Mouse (Mus musculus): ENCODE data around the gene Otop2. TPM values are rescaled to one million over a fixed set of nuclear protein-coding genes. Genes with fewer than 3 reads are reported as not detected.
A peak's percentile ranks its signal among the peaks of the same experiment; 100 is the strongest.

The Otop2 gene
- total and polyA plus RNA-seq, 3 experiments, result not detected

DNA sequence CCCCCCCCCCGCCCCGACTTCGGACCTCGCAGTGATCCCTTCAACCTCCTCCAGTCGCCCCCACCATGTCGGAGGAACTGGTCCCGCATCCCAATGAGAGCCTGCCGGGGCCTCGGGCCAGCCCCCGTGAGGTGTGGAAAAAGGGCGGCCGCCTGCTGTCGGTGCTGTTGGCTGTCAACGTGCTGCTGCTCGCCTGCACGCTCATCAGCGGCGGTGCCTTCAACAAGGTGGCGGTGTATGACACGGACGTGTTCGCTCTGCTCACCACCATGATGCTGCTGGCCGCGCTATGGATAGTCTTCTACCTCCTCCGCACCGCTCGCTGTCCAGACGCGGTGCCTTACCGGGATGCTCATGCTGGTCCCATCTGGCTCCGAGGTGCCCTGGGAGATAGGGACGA, 16.4 kb downstream of the Otop2 start:
- H3K36me3 ChIP-seq (ENCODE audit: control insufficient read depth in 1 of 2, insufficient read depth in 2 of 2, low read length in 2 of 2), result no peaks in the 10 kb centered on the region
- H3K4me3 ChIP-seq (ENCODE audit: control insufficient read depth in 1 of 2, insufficient read depth in 1 of 2, low read depth in 2 of 2, low read length in 2 of 2), result no peak overlapping the region
- no peak overlapping the region for H3K27ac ChIP-seq (ENCODE audit: control insufficient read depth, low read depth, low read length)
- H3K27me3 ChIP-seq (ENCODE audit: control insufficient read depth in 1 of 2, insufficient read depth in 2 of 2, low read length in 2 of 2), result peaks cover 2 to 4% of the 10 kb centered on the region in 2 experiments; a peak in 3 of 4 replicates
- no peak overlapping the region for H3K9ac ChIP-seq (ENCODE audit: control insufficient read depth, low read depth, low read length, poor library complexity, severe bottlenecking)
- H3K4me1 ChIP-seq (ENCODE audit: control insufficient read depth in 1 of 2, insufficient read depth in 2 of 2, low read length in 2 of 2), result no peaks in the 10 kb centered on the region
- no peaks in the 10 kb centered on the region for H3K79me2 ChIP-seq (ENCODE audit: control insufficient read depth, insufficient read depth, low read length, poor library complexity)
- DNase-seq (ENCODE audit: low read depth, low spot score), result no peak
- no peaks in the 10 kb centered on the region for H3K9me3 ChIP-seq (replicated peaks; ENCODE audit: insufficient read depth, low read length)
- TF ChIP-seq CHD2 (IDR thresholded peaks at IDR 0.05; ENCODE audit: low read length) (no peak), ZC3H11A (IDR thresholded peaks at IDR 0.05; ENCODE audit: low read depth, low read length) (no peak), HCFC1 (IDR thresholded peaks at IDR 0.05; ENCODE audit: low read depth, low read length) (no peak), MYC (IDR thresholded peaks at IDR 0.05; ENCODE audit: low read depth, low read length) (no peak), SIN3A (IDR thresholded peaks at IDR 0.05; ENCODE audit: low read length) (no peak), UBTF (IDR thresholded peaks at IDR 0.05; ENCODE audit: borderline replicate concordance, insufficient read depth, low read depth, low read length) (no peak), ZNF384 (IDR thresholded peaks at IDR 0.05; ENCODE audit: low read depth, low read length) (no peak), RCOR1 (IDR thresholded peaks at IDR 0.05; ENCODE audit: low read depth, low read length) (no peak), GATA1 (IDR thresholded peaks at IDR 0.05; ENCODE audit: low read depth, low read length) (no peak), TAL1 (IDR thresholded peaks at IDR 0.05; ENCODE audit: low read length) (no peak)

- H3K36me3 ChIP-seq (ENCODE audit: control insufficient read depth in 1 of 2, insufficient read depth in 2 of 2, low read length in 2 of 2), result no peaks in the 10 kb centered on the region
- no peak for DNase-seq (ENCODE audit: low read depth, low spot score)
- no peak overlapping the region for H3K4me3 ChIP-seq (ENCODE audit: control insufficient read depth in 1 of 2, insufficient read depth in 1 of 2, low read depth in 2 of 2, low read length in 2 of 2)
- TF ChIP-seq TCF12 (IDR thresholded peaks at IDR 0.05; ENCODE audit: low read depth, low read length) (no peak), MYC (IDR thresholded peaks at IDR 0.05; ENCODE audit: low read depth, low read length) (no peak), USF1 (IDR thresholded peaks at IDR 0.05; ENCODE audit: low read depth, low read length) (no peak), POLR2A (IDR thresholded peaks at IDR 0.05; ENCODE audit: control insufficient read depth in 1 of 2, insufficient read depth in 1 of 2, low read depth in 1 of 2, low read length in 2 of 2, poor library complexity in 1 of 2) (0 out of 4 replicates have a peak, but pooled peaks of 1 of the 2 experiments have one; percentile 26), CHD2 (IDR thresholded peaks at IDR 0.05; ENCODE audit: low read length) (no peak), ZKSCAN1 (IDR thresholded peaks at IDR 0.05; ENCODE audit: low read depth, low read length) (no peak)
- no peaks in the 10 kb centered on the region for H3K79me2 ChIP-seq (ENCODE audit: control insufficient read depth, insufficient read depth, low read length, poor library complexity)
- no peaks in the 10 kb centered on the region for H3K4me1 ChIP-seq (ENCODE audit: control insufficient read depth in 1 of 2, insufficient read depth in 2 of 2, low read length in 2 of 2)
- no peaks in the 10 kb centered on the region for H3K9me3 ChIP-seq (replicated peaks; ENCODE audit: insufficient read depth, low read length)
- peaks cover 8 to 10% of the 10 kb centered on the region in 2 experiments for H3K27me3 ChIP-seq (ENCODE audit: control insufficient read depth in 1 of 2, insufficient read depth in 2 of 2, low read length in 2 of 2)
- H3K27ac ChIP-seq (ENCODE audit: control insufficient read depth, low read depth, low read length), result no peak overlapping the region
- H3K9ac ChIP-seq (ENCODE audit: control insufficient read depth, low read depth, low read length, poor library complexity, severe bottlenecking), result no peak overlapping the region
These were observed 19.8 kb downstream of the Otop2 start for GRCm38 (mm10) chr11:115326730-115327129.

DNA sequence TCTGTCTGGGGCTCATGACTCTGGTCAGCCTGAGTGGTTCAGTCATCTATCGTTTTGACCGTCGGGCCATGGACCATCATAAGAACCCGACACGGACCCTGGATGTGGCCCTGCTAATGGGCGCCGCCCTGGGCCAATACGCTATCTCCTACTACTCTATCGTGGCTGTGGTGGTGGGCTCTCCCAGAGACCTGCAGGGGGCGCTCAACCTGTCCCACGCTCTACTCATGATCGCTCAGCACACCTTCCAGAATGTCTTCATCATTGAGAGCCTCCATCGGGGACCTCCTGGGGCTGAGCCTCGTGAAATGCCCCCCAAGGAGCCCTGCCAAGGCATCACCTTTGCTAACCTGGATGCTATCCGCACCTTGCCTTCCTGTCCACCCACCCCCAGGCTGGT, 22.4 kb downstream of the Otop2 start:
- Histone ChIP-seq H3K27me3 (ENCODE audit: control insufficient read depth in 1 of 2, insufficient read depth in 2 of 2, low read length in 2 of 2) (peaks cover 8 to 10% of the 10 kb centered on the region in 2 experiments), H3K36me3 (ENCODE audit: control insufficient read depth in 1 of 2, insufficient read depth in 2 of 2, low read length in 2 of 2) (no peaks in the 10 kb centered on the region), H3K9me3 (replicated peaks; ENCODE audit: insufficient read depth, low read length) (no peaks in the 10 kb centered on the region), H3K4me1 (ENCODE audit: control insufficient read depth in 1 of 2, insufficient read depth in 2 of 2, low read length in 2 of 2) (no peaks in the 10 kb centered on the region), H3K79me2 (ENCODE audit: control insufficient read depth, insufficient read depth, low read length, poor library complexity) (no peaks in the 10 kb centered on the region), H3K27ac (ENCODE audit: control insufficient read depth, low read depth, low read length) (no peak overlapping the region), H3K4me3 (ENCODE audit: control insufficient read depth in 1 of 2, insufficient read depth in 1 of 2, low read depth in 2 of 2, low read length in 2 of 2) (no peak overlapping the region), H3K9ac (ENCODE audit: control insufficient read depth, low read depth, low read length, poor library complexity, severe bottlenecking) (no peak overlapping the region)
- TF ChIP-seq SMC3 (IDR thresholded peaks at IDR 0.05; ENCODE audit: low read depth, low read length) (peak; percentile 55), RAD21 (IDR thresholded peaks at IDR 0.05; ENCODE audit: low read depth, low read length) (peak; percentile 14), ZC3H11A (IDR thresholded peaks at IDR 0.05; ENCODE audit: low read depth, low read length) (no peak), TAL1 (IDR thresholded peaks at IDR 0.05; ENCODE audit: low read length) (no peak), CTCF (IDR thresholded peaks at IDR 0.05 in 2 of 3, conservative IDR thresholded peaks at IDR 0.05 in 1 of 3; ENCODE audit: control insufficient read depth in 1 of 3, insufficient read depth in 1 of 3, low read depth in 2 of 3, low read length in 3 of 3, poor library complexity in 1 of 3, severe bottlenecking in 1 of 3) (peak; percentile 69 to 83 (median 70)), RCOR1 (IDR thresholded peaks at IDR 0.05; ENCODE audit: low read depth, low read length) (no peak), MAZ (IDR thresholded peaks at IDR 0.05; ENCODE audit: low read depth, low read length) (no peak), MYC (IDR thresholded peaks at IDR 0.05; ENCODE audit: low read depth, low read length) (no peak), MAFK (IDR thresholded peaks at IDR 0.05; ENCODE audit: borderline replicate concordance, low read depth, low read length) (no peak), MYB (IDR thresholded peaks at IDR 0.05; ENCODE audit: low read depth, low read length) (no peak), ZMIZ1 (IDR thresholded peaks at IDR 0.05; ENCODE audit: low read depth, low read length) (no peak), USF1 (IDR thresholded peaks at IDR 0.05; ENCODE audit: low read depth, low read length) (no peak)
- DNase-seq (ENCODE audit: low read depth, low spot score), result peak; percentile 66
